Mouse (Mus musculus) liver, postnatal 0 days (tissue): ENCODE data around the gene Prn.

ENCODE experiments used
- CTCF ChIP-seq: sonication (generic); IDR thresholded peaks from 2 replicates; pipeline ENCODE4 v1.5.1; 2016; ENCODE audit warnings: antibody characterized with exemption, low read depth
- EP300 ChIP-seq: IDR thresholded peaks from 2 replicates; pipeline ENCODE4 v1.6.1; 2016; ENCODE audit warnings: antibody characterized with exemption, low read depth, mild to moderate bottlenecking

GRCm38 (mm10) chr2:131906266-131906665 is 3.5 kb upstream of the Prn start:
- TF ChIP-seq CTCF = no peak
- TF ChIP-seq EP300 = no peak
